Mouse (Mus musculus) G1E (cell line): ENCODE measurements around the gene Tnnt3. TPM values are rescaled to one million over a fixed set of nuclear protein-coding genes. Genes with fewer than 3 reads are reported as not detected.

Experiments used
- ATAC-seq: 2 replicates; pipeline ENCODE4 v1.8.0; 2016; ENCODE audit warnings: mild to moderate bottlenecking; ENCODE audit not compliant: insufficient number of reproducible peaks, poor library complexity, low FRiP score, severe bottlenecking; ENCODE audit errors: extremely low read depth
- DNase-seq: peaks from one replicate; pipeline ENCODE4 v3.0.0; 2012; ENCODE audit warnings: low spot score
- H3K27me3 ChIP-seq: 2 replicates; pipeline ENCODE4 v1.6.1; 2012; ENCODE audit warnings: mild to moderate bottlenecking, low read length, inconsistent platforms; ENCODE audit not compliant: insufficient read depth
- H3K36me3 ChIP-seq: replicated peaks from 2 replicates; pipeline ENCODE3; 2012; ENCODE audit warnings: mild to moderate bottlenecking, inconsistent platforms
- H3K4me1 ChIP-seq: 2 replicates; pipeline ENCODE4 v1.6.1; 2012; ENCODE audit warnings: low read depth, low read length, inconsistent platforms, mixed read lengths; ENCODE audit not compliant: insufficient read depth
- H3K4me3 ChIP-seq: 2 replicates; pipeline ENCODE4 v1.5.1; 2012; ENCODE audit warnings: low read depth, mild to moderate bottlenecking, inconsistent platforms, low read length, moderate library complexity, mixed read lengths
- H3K9me3 ChIP-seq: replicated peaks from 2 replicates; pipeline ENCODE4 v1.6.1; 2012; ENCODE audit warnings: inconsistent platforms
- CTCF ChIP-seq: IDR thresholded peaks from 2 replicates; pipeline ENCODE4 v1.5.1; 2012; ENCODE audit warnings: low read depth, low read length, inconsistent platforms, mixed read lengths
- GATA1 ChIP-seq: IDR thresholded peaks from 2 replicates; pipeline ENCODE4 v1.6.1; 2012; ENCODE audit warnings: borderline replicate concordance, low read length, inconsistent platforms, mixed read lengths
- GATA2 ChIP-seq: IDR thresholded peaks from 2 replicates; pipeline ENCODE4 v1.6.1; 2012; ENCODE audit warnings: low read depth, low read length, inconsistent platforms, borderline replicate concordance
- POLR2AphosphoS5 ChIP-seq: IDR thresholded peaks from 2 replicates; pipeline ENCODE4 v1.6.1; 2012; ENCODE audit warnings: low read depth, low read length, inconsistent platforms; ENCODE audit not compliant: insufficient replicate concordance
- TAL1 ChIP-seq: conservative IDR thresholded peaks from 2 replicates; pipeline ENCODE4 v1.6.1; 2012; ENCODE audit warnings: low read depth, low read length, inconsistent platforms, mixed read lengths
- polyA plus RNA-seq: library from polyadenylated mRNA; stranded (reverse); fragments of >175 nt; gene quantifications from 2 replicates; pipeline ENCODE4 v1.2.3, GENCODE M21; 2012
- total RNA-seq, 2 experiments: library from RNA; stranded (forward) in 1 of 2; stranded (reverse) in 1 of 2; fragments of 200-1000 nt in 1 of 2; fragments of >200 nt in 1 of 2; fragmentation: Nextera tagmentation in 1 of 2; gene quantifications; 2 replicates each; pipeline ENCODE4 v1.2.3; 2014 to 2017

Tnnt3 gene
- total and polyA plus RNA-seq, 3 experiments = not detected

- H3K9me3 ChIP-seq = no peaks in the 10 kb centered on the region
- TF ChIP-seq CTCF (no peak), POLR2AphosphoS5 (no peak), GATA1 (no peak), TAL1 (no peak), GATA2 (no peak)
- H3K36me3 ChIP-seq = peaks cover 1% of the 10 kb centered on the region
- peaks cover 21% of the 10 kb centered on the region for H3K27me3 ChIP-seq
- peaks cover 4% of the 10 kb centered on the region; the same call in 1 of the 2 replicates for H3K4me1 ChIP-seq
- DNase-seq (no peak), ATAC-seq (no peak)
- H3K4me3 ChIP-seq = no peak overlapping the region
Measured at GRCm38 (mm10) chr7:142549941-142550763, 51.5 kb downstream of the Tnnt3 start.

- ATAC-seq = no peak
- TF ChIP-seq CTCF (no peak), GATA2 (no peak), TAL1 (no peak), GATA1 (no peak), POLR2AphosphoS5 (no peak)
Measured at GRCm38 (mm10) chr7:142550935-142551373, 52.3 kb downstream of the Tnnt3 start.

DNA sequence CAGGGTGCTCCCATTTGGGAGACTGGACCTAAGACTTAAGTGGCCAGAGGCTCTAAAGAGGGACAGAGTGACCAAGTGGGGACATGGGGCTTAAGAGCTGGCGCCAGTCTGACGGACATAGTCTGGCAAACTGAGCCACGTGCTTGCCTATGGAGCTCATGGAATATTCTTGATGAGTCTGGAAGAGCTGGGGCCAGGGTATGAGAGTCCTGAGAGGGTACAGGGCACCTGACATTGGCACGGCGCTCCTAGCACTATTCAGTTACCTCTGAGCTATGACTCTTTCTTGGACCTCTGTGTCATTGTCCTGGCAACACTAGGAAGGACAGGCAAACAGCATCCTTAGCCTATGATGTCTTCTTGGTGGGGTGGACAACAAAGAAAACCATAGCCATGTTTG, 53.1 kb downstream of the Tnnt3 start:
- TF ChIP-seq POLR2AphosphoS5 = no peak
- no peak for TF ChIP-seq CTCF
- no peak for TF ChIP-seq TAL1
- TF ChIP-seq GATA2 = no peak
- TF ChIP-seq GATA1 = no peak
- H3K4me3 ChIP-seq = no peak overlapping the region
- H3K36me3 ChIP-seq = no peaks in the 10 kb centered on the region
- no peak for DNase-seq
- no peak for ATAC-seq
- H3K4me1 ChIP-seq = peaks cover 4% of the 10 kb centered on the region; the same call in 1 of the 2 replicates
- H3K9me3 ChIP-seq = no peaks in the 10 kb centered on the region
- peaks cover 31% of the 10 kb centered on the region for H3K27me3 ChIP-seq

More at GRCm38 (mm10) chr7:142550935-142551373, 52.3 kb downstream of the Tnnt3 start:
- no peak for DNase-seq
- H3K36me3 ChIP-seq = no peaks in the 10 kb centered on the region
- peaks cover 28% of the 10 kb centered on the region for H3K27me3 ChIP-seq
- H3K4me3 ChIP-seq = no peak overlapping the region
- peaks cover 4% of the 10 kb centered on the region; the same call in 1 of the 2 replicates for H3K4me1 ChIP-seq
- H3K9me3 ChIP-seq = no peaks in the 10 kb centered on the region

DNA sequence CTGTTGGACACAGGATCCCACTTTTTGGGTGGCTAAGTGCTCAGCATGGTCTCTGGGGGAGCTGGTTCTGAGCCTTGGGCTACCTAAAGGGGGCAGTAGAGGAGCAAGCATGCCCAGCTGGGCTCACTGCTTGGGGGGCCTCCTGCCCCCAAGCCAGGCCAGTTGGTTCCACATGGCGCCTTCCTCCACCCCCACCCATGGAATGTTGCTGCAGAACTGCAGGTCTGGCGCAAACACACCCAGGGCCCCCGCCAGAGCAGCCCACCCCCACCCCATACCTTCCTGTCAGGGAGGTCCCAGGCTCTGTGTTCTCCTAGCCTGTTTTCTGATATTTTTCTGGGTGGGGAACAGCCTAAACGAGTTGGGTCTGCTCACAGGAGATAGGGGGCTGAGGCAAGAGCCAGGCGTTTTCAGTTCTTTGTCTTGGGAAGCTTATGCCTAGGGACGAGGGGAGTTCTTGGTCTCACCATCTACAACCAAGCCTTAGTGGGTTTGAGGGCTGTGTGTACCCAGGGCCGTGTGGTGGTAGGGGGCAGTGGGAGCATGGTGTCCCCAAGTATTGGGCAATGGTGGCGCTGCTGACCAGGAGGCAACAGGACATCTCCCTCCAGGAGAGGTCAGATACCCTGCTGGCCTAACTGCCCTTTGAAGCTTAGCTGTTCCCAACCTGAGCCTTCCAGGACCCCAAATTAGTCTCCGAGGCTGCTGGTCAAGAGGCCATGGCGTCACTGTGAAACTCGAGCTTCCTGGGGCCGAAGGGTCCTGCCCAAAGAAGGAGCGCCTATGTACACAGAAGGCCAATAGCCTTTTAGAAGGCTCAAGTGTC, 54.2 kb downstream of the Tnnt3 start:
- H3K36me3 ChIP-seq = no peaks in the 10 kb centered on the region
- DNase-seq = no peak
- ATAC-seq = no peak
- H3K9me3 ChIP-seq = no peaks in the 10 kb centered on the region
- TF ChIP-seq POLR2AphosphoS5 = no peak
- TF ChIP-seq GATA2 = no peak
- no peak for TF ChIP-seq TAL1
- TF ChIP-seq CTCF = no peak
- TF ChIP-seq GATA1 = no peak
- H3K4me1 ChIP-seq = peaks cover 4% of the 10 kb centered on the region; the same call in 1 of the 2 replicates
- peaks cover 33% of the 10 kb centered on the region for H3K27me3 ChIP-seq
- no peak overlapping the region for H3K4me3 ChIP-seq

GRCm38 (mm10) chr7:142553417-142554335, 55.0 kb downstream of the Tnnt3 start:
- H3K4me1 ChIP-seq = peaks cover 4% of the 10 kb centered on the region; the same call in 1 of the 2 replicates
- no peak overlapping the region for H3K4me3 ChIP-seq
- TF ChIP-seq TAL1 = no peak
- TF ChIP-seq CTCF = no peak
- no peak for TF ChIP-seq POLR2AphosphoS5
- no peak for TF ChIP-seq GATA2
- TF ChIP-seq GATA1 = no peak
- no peak for DNase-seq
- no peaks in the 10 kb centered on the region for H3K36me3 ChIP-seq
- ATAC-seq = no peak
- no peaks in the 10 kb centered on the region for H3K9me3 ChIP-seq
- H3K27me3 ChIP-seq = peaks cover 33% of the 10 kb centered on the region
